ENCODE assay signal across 8 mouse cellular contexts in genomic region chr12:21160327-21160828, GRCm38 (mm10).
DNase-seq lines count a peak whose midpoint lies in the region; ATAC-seq and TF ChIP-seq lines count a peak whose summit lies in the region.
"Had no signal": no experiment of that assay in that cellular context is flagged by ENCODE, and none has a peak within 500 bp of the region (broad histone marks: within the 10 kb centered on the region; RNA-seq: fewer than 3 reads in every experiment).

No protein-coding gene starts in this region.

- WGBS in forebrain, postnatal 0 days = 56% methylated on average over 8 of the region's 8 CpGs

- no peak overlapping the region for H3ac ChIP-seq in myocyte (ENCODE audit: control insufficient read depth, insufficient read length)

- peak; percentile 30 to 81 for DNase-seq in left cerebral cortex, postnatal 25 days (ENCODE audit: low spot score in 2 of 2)
- no peak for DNase-seq in left cerebral cortex, adult 8-10 months (ENCODE audit: low spot score in 2 of 2)
- peak; percentile 68 for DNase-seq in cerebellum, adult 11-12 months
- DNase-seq in forebrain, postnatal 0 days = peak; percentile 57
- DNase-seq in embryo, embryonic 10.5 days (ENCODE audit: low spot score) = no peak
- DNase-seq in embryo, embryonic 11 days = no peak

- no peak for TF ChIP-seq CTCF in forebrain, postnatal 0 days (IDR thresholded peaks at IDR 0.05; ENCODE audit: low read depth)

- no peak overlapping the region for H3K27ac ChIP-seq in forebrain, postnatal 0 days (ENCODE audit: low read depth, low read length)
- H3K27ac ChIP-seq: macrophage had no signal

- TF ChIP-seq POLR2A in myocyte (IDR thresholded peaks at IDR 0.05; ENCODE audit: insufficient read length, low read depth) = no peak

- H3K4me3 ChIP-seq in forebrain, postnatal 0 days (ENCODE audit: low read depth, low read length) = no peak overlapping the region
- no peak overlapping the region for H3K4me3 ChIP-seq in myocyte

- H3K4me1 ChIP-seq in forebrain, postnatal 0 days (ENCODE audit: insufficient read depth) = peaks cover 12% of the 10 kb centered on the region; the same call in 1 of the 2 replicates

- H3K9ac ChIP-seq in forebrain, postnatal 0 days = no peak overlapping the region

- no peaks in the 10 kb centered on the region for H3K79me2 ChIP-seq in myocyte (ENCODE audit: control insufficient read depth, insufficient read depth)

- intact Hi-C loops in left cerebral cortex, postnatal 25 days (cut with DNase I) = loop anchor here (2.0 to 5.0 kb wide), 3 partner anchors 20 to 48 kb away; no protein-coding TSS in a partner anchor

- no peak overlapping the region for H3K4me2 ChIP-seq in forebrain, postnatal 0 days (ENCODE audit: low read depth)
- no peak overlapping the region for H3K4me2 ChIP-seq in myocyte (ENCODE audit: low read depth)

- peak; percentile 50 for ATAC-seq in forebrain, postnatal 0 days

- no peaks in the 10 kb centered on the region for H3K36me3 ChIP-seq in forebrain, postnatal 0 days (ENCODE audit: insufficient read depth)
- H3K36me3 ChIP-seq in myocyte (ENCODE audit: control insufficient read depth, insufficient read depth) = no peaks in the 10 kb centered on the region

- no peaks in the 10 kb centered on the region for H3K27me3 ChIP-seq in forebrain, postnatal 0 days (ENCODE audit: insufficient read depth, low read length)
- H3K27me3 ChIP-seq in myocyte (ENCODE audit: control insufficient read depth, insufficient read depth, insufficient read length) = no peaks in the 10 kb centered on the region

- H3K9me3 ChIP-seq in forebrain, postnatal 0 days (ENCODE audit: low read length) = no peaks in the 10 kb centered on the region

TF ChIP-seq in myocyte, 11 proteins besides CTCF, POLR2A, EP300 and RAD21:
- TF ChIP-seq MYOG (IDR thresholded peaks at IDR 0.05; ENCODE audit: control insufficient read depth in 1 of 3, insufficient read depth in 1 of 3, insufficient read length in 2 of 3, low read depth in 2 of 3) (no peak), SRF (IDR thresholded peaks at IDR 0.05; ENCODE audit: control insufficient read depth, insufficient read length, low read depth) (no peak), TCF3 (IDR thresholded peaks at IDR 0.05; ENCODE audit: insufficient read length, low read depth) (no peak), USF1 (IDR thresholded peaks at IDR 0.05; ENCODE audit: low read depth) (peak; percentile 61), TCF12 (IDR thresholded peaks at IDR 0.05; ENCODE audit: insufficient read depth, poor library complexity, severe bottlenecking) (no peak)

Comparison
In these comparisons a context has a peak if more than half of its experiments do, and no peak if none do; other contexts are left out.
1. DNase-seq: peak in left cerebral cortex, postnatal 25 days (2 of 2), cerebellum, adult 11-12 months (single experiment) and forebrain, postnatal 0 days (single experiment); none in left cerebral cortex, adult 8-10 months (0 of 2), embryo, embryonic 10.5 days (single experiment) and embryo, embryonic 11 days (single experiment).